Mouse (Mus musculus) large intestine, adult 2 months (tissue): ENCODE data around the gene Fancc. TPM values are rescaled to one million over a fixed set of nuclear protein-coding genes. Genes with fewer than 3 reads are reported as not detected.
A peak's percentile ranks its signal among the peaks of the same experiment; 100 is the strongest.
"Not testable (repeated sequence)": the region's sequence is repeated elsewhere in the genome, so short reads cannot be mapped to it uniquely, and the experiment has no call there.

ENCODE experiments used
- DNase-seq: peaks from one replicate; pipeline ENCODE4 v3.0.0-alpha.2; 2012; ENCODE audit warnings: low read depth, low spot score
- WGBS: fragments of 180-500 bp; shearing (Covaris S2); methylation state at CpG from one replicate; pipeline ENCODE4 v1.1.7; 2018; 5-methylcytosine and 5-hydroxymethylcytosine counted together
- polyA plus RNA-seq: library from polyadenylated mRNA; depleted of rRNA; stranded (reverse); fragments of >200 nt; gene quantifications from 2 replicates; pipeline ENCODE4 v1.2.3, GENCODE M21; 2012

Gene Fancc
- polyA plus RNA-seq, 1 experiment = 6.2 TPM

GRCm38 (mm10) chr13:63430681-63431029 is 66.4 kb downstream of the Fancc start:
- 2% methylated on average over 4 of the region's 4 CpGs for WGBS

GRCm38 (mm10) chr13:63430206-63430605 is 66.9 kb downstream of the Fancc start:
- WGBS = 80% methylated on average over 9 of the region's 9 CpGs
- DNase-seq = no peak

More at GRCm38 (mm10) chr13:63430681-63431029, 66.4 kb downstream of the Fancc start:
- DNase-seq = peak; percentile 18

GRCm38 (mm10) chr13:63428211-63428610 is 68.9 kb downstream of the Fancc start:
- WGBS = 92% methylated on average over 5 of the region's 5 CpGs

GRCm38 (mm10) chr13:63423060-63423459 is 74.0 kb downstream of the Fancc start:
- no peak for DNase-seq
- 41% methylated on average over 2 of the region's 2 CpGs for WGBS

More at GRCm38 (mm10) chr13:63428211-63428610, 68.9 kb downstream of the Fancc start:
- DNase-seq = not testable (repeated sequence)

- DNase-seq = no peak
Measured at GRCm38 (mm10) chr13:63421225-63421624, 75.9 kb downstream of the Fancc start.

- DNase-seq = no peak
- 73% methylated on average over 2 of the region's 2 CpGs for WGBS
Measured at GRCm38 (mm10) chr13:63418148-63418547, 78.9 kb downstream of the Fancc start.

- DNase-seq = no peak
- 61% methylated on average over 3 of the region's 3 CpGs for WGBS
Measured at GRCm38 (mm10) chr13:63416824-63417223, 80.3 kb downstream of the Fancc start.

GRCm38 (mm10) chr13:63412662-63413061 is 84.4 kb downstream of the Fancc start:
- WGBS = 92% methylated on average over 4 of the region's 4 CpGs
- DNase-seq = no peak

- WGBS = 59% methylated on average over 4 of the region's 4 CpGs
- DNase-seq = no peak
Measured at GRCm38 (mm10) chr13:63411310-63412022, 85.6 kb downstream of the Fancc start.

- WGBS = 70% methylated on average over 9 of the region's 9 CpGs
- DNase-seq = no peak
Measured at GRCm38 (mm10) chr13:63410578-63411298, 86.3 kb downstream of the Fancc start.

- 84% methylated on average over 4 of the region's 4 CpGs for WGBS
Measured at GRCm38 (mm10) chr13:63405151-63405550, 91.9 kb downstream of the Fancc start.

GRCm38 (mm10) chr13:63404657-63405056 is 92.4 kb downstream of the Fancc start:
- no peak for DNase-seq
- WGBS = 96% methylated on average over 2 of the region's 2 CpGs

More at GRCm38 (mm10) chr13:63405151-63405550, 91.9 kb downstream of the Fancc start:
- DNase-seq = no peak

GRCm38 (mm10) chr13:63402823-63403222 is 94.3 kb downstream of the Fancc start:
- DNase-seq = no peak
- WGBS = 60% methylated on average over 2 of the region's 2 CpGs

GRCm38 (mm10) chr13:63400069-63400468 is 97.0 kb downstream of the Fancc start:
- 82% methylated on average over 6 of the region's 6 CpGs for WGBS
- DNase-seq = no peak

- WGBS = 57% methylated on average over 1 of the region's 1 CpGs
- no peak for DNase-seq
Measured at GRCm38 (mm10) chr13:63397420-63397819, 99.7 kb downstream of the Fancc start.

GRCm38 (mm10) chr13:63394304-63395063 is 102.6 kb downstream of the Fancc start:
- no peak for DNase-seq
- 73% methylated on average over 7 of the region's 7 CpGs for WGBS

- DNase-seq = no peak
- WGBS = 88% methylated on average over 2 of the region's 2 CpGs
Measured at GRCm38 (mm10) chr13:63385234-63385633, 111.8 kb downstream of the Fancc start.

- no peak for DNase-seq
- WGBS = 88% methylated on average over 3 of the region's 3 CpGs
Measured at GRCm38 (mm10) chr13:63384775-63385174, 112.3 kb downstream of the Fancc start.

GRCm38 (mm10) chr13:63382206-63382605 is 114.9 kb downstream of the Fancc start:
- WGBS = 82% methylated on average over 2 of the region's 2 CpGs
- no peak for DNase-seq

- 85% methylated on average over 7 of the region's 7 CpGs for WGBS
- no peak for DNase-seq
Measured at GRCm38 (mm10) chr13:63373460-63374166, 123.5 kb downstream of the Fancc start.
